Mouse (Mus musculus) liver, postnatal 0 days (tissue): ENCODE measurements at regions not wholly inside any gene's neighbourhood (a gene's known extent, or its start where the extent isn't known, plus 50 kb on each side); places are given as distances from the start of the nearest gene placed in this dataset.
A peak's percentile ranks its signal among the peaks of the same experiment; 100 is the strongest.

Experiments used
- ATAC-seq: fragments of 200-750 bp; cut with Nextera tagmentation; 2 replicates; pipeline ENCODE4 v1.8.0; 2017; ENCODE audit warnings: mild to moderate bottlenecking, moderate library complexity
- DNase-seq: peaks from one replicate; pipeline ENCODE4 v3.0.0-alpha.2; 2016
- H3K27ac ChIP-seq: fragments of 300-500 bp; sonication (generic); 2 replicates; pipeline ENCODE4 v1.5.1; 2014; ENCODE audit warnings: antibody characterized with exemption, moderate library complexity, mild to moderate bottlenecking, low read depth
- H3K27me3 ChIP-seq: fragments of 300-500 bp; sonication (generic); 2 replicates; pipeline ENCODE4 v1.6.1; 2014; ENCODE audit warnings: low read length, control low read depth, mixed read lengths; ENCODE audit not compliant: insufficient read depth
- H3K36me3 ChIP-seq: fragments of 300-500 bp; sonication (generic); replicated peaks from 2 replicates; pipeline ENCODE4 v1.6.1; 2014; ENCODE audit warnings: mild to moderate bottlenecking, control low read depth, low read length, moderate library complexity, mixed read lengths; ENCODE audit not compliant: insufficient read depth
- H3K4me1 ChIP-seq: fragments of 300-500 bp; sonication (generic); 2 replicates; pipeline ENCODE4 v1.6.1; 2014; ENCODE audit warnings: antibody characterized with exemption, mild to moderate bottlenecking, control low read depth; ENCODE audit not compliant: insufficient read depth
- H3K4me2 ChIP-seq: fragments of 300-500 bp; sonication (generic); 2 replicates; pipeline ENCODE4 v1.6.1; 2014; ENCODE audit warnings: low read depth, mild to moderate bottlenecking, low read length, moderate library complexity, mixed read lengths
- H3K4me3 ChIP-seq: fragments of 300-500 bp; sonication (generic); 2 replicates; pipeline ENCODE4 v1.5.1; 2014; ENCODE audit warnings: low read depth, low read length
- H3K9ac ChIP-seq: fragments of 300-500 bp; sonication (generic); replicated peaks from 2 replicates; pipeline ENCODE4 v1.6.1; 2014; ENCODE audit warnings: mild to moderate bottlenecking, moderate library complexity
- H3K9me3 ChIP-seq: fragments of 300-500 bp; sonication (generic); 2 replicates; pipeline ENCODE4 v1.6.1; 2016; ENCODE audit warnings: mild to moderate bottlenecking, control low read depth, low read length, mixed read lengths
- CTCF ChIP-seq: sonication (generic); IDR thresholded peaks from 2 replicates; pipeline ENCODE4 v1.5.1; 2016; ENCODE audit warnings: antibody characterized with exemption, low read depth
- EP300 ChIP-seq: IDR thresholded peaks from 2 replicates; pipeline ENCODE4 v1.6.1; 2016; ENCODE audit warnings: antibody characterized with exemption, low read depth, mild to moderate bottlenecking
- WGBS: fragments of 180-500 bp; shearing (Covaris S2); extraction: QIAGEN DNeasy Blood & Tissue Kit; methylation state at CpG from one replicate; pipeline ENCODE4 v1.1.7; 2014; ENCODE audit not compliant: insufficient replicate concordance; 5-methylcytosine and 5-hydroxymethylcytosine counted together

GRCm38 (mm10) chr13:112063409-112064111, 224.7 kb upstream of the Ankrd55 start:
- Histone ChIP-seq H3K4me3 (no peak overlapping the region), H3K36me3 (no peaks in the 10 kb centered on the region), H3K9ac (no peak overlapping the region), H3K27ac (no peak overlapping the region), H3K4me2 (no peak overlapping the region), H3K9me3 (no peaks in the 10 kb centered on the region), H3K27me3 (0 out of 2 replicates have a peak, but pooled peaks cover 4% of the 10 kb centered on the region), H3K4me1 (peaks cover 23% of the 10 kb centered on the region)
- TF ChIP-seq EP300 (no peak), CTCF (no peak)
- ATAC-seq = no peak
- WGBS = 33% methylated on average over 11 of the region's 11 CpGs
- no peak for DNase-seq

GRCm38 (mm10) chr13:112064681-112065080, 223.6 kb upstream of the Ankrd55 start:
- DNase-seq = no peak
- Histone ChIP-seq H3K9ac (no peak overlapping the region), H3K27me3 (0 out of 2 replicates have a peak, but pooled peaks cover 4% of the 10 kb centered on the region), H3K27ac (no peak overlapping the region), H3K4me1 (peaks cover 16% of the 10 kb centered on the region), H3K4me3 (no peak overlapping the region), H3K36me3 (no peaks in the 10 kb centered on the region), H3K9me3 (no peaks in the 10 kb centered on the region), H3K4me2 (no peak overlapping the region)
- TF ChIP-seq CTCF (no peak), EP300 (no peak)
- ATAC-seq = no peak
- WGBS = 70% methylated on average over 10 of the region's 10 CpGs

- no peak overlapping the region for H3K9ac ChIP-seq
- H3K27ac ChIP-seq = no peak overlapping the region
- 0 out of 2 replicates have a peak, but pooled peaks cover 4% of the 10 kb centered on the region for H3K27me3 ChIP-seq
- peaks cover 24% of the 10 kb centered on the region for H3K4me1 ChIP-seq
- 83% methylated on average over 20 of the region's 20 CpGs for WGBS
- no peak overlapping the region for H3K4me3 ChIP-seq
- H3K4me2 ChIP-seq = no peak overlapping the region
- TF ChIP-seq CTCF (no peak), EP300 (no peak)
- no peak for DNase-seq
- no peak for ATAC-seq
- no peaks in the 10 kb centered on the region for H3K9me3 ChIP-seq
- no peaks in the 10 kb centered on the region for H3K36me3 ChIP-seq
These were observed 221.0 kb upstream of the Ankrd55 start for GRCm38 (mm10) chr13:112067066-112067847.

- Histone ChIP-seq H3K9me3 (no peaks in the 10 kb centered on the region), H3K9ac (no peak overlapping the region), H3K27ac (no peak overlapping the region), H3K27me3 (0 out of 2 replicates have a peak, but pooled peaks cover 2% of the 10 kb centered on the region), H3K4me2 (no peak overlapping the region), H3K36me3 (no peaks in the 10 kb centered on the region), H3K4me3 (no peak overlapping the region), H3K4me1 (peaks cover 34% of the 10 kb centered on the region)
- DNase-seq = no peak
- ATAC-seq = no peak
- TF ChIP-seq CTCF = no peak
- no peak for TF ChIP-seq EP300
- WGBS = 66% methylated on average over 4 of the region's 4 CpGs
These were observed 217.5 kb upstream of the Ankrd55 start for GRCm38 (mm10) chr13:112070757-112071156.

- no peak overlapping the region; the same call in 1 of the 2 replicates for H3K4me2 ChIP-seq
- H3K4me1 ChIP-seq = peaks cover 35% of the 10 kb centered on the region
- no peak overlapping the region for H3K9ac ChIP-seq
- H3K4me3 ChIP-seq = no peak overlapping the region
- H3K9me3 ChIP-seq = no peaks in the 10 kb centered on the region
- H3K36me3 ChIP-seq = no peaks in the 10 kb centered on the region
- DNase-seq (no peak), ATAC-seq (no peak)
- no peaks in the 10 kb centered on the region for H3K27me3 ChIP-seq
- H3K27ac ChIP-seq = no peak overlapping the region; the same call in 1 of the 2 replicates
- 75% methylated on average over 10 of the region's 10 CpGs for WGBS
- TF ChIP-seq EP300 (no peak), CTCF (no peak)
These were observed 216.9 kb upstream of the Ankrd55 start for GRCm38 (mm10) chr13:112071209-112071955.

- no peak overlapping the region for H3K4me2 ChIP-seq
- TF ChIP-seq EP300 = no peak
- no peak for TF ChIP-seq CTCF
- H3K27ac ChIP-seq = peak overlapping the region; percentile 4; the same call in 1 of the 2 replicates
- WGBS = 76% methylated on average over 3 of the region's 3 CpGs
- no peaks in the 10 kb centered on the region for H3K9me3 ChIP-seq
- ATAC-seq (no peak), DNase-seq (no peak)
- H3K36me3 ChIP-seq = no peaks in the 10 kb centered on the region
- no peak overlapping the region for H3K4me3 ChIP-seq
- H3K27me3 ChIP-seq = no peaks in the 10 kb centered on the region
- H3K4me1 ChIP-seq = peaks cover 37% of the 10 kb centered on the region
- H3K9ac ChIP-seq = no peak overlapping the region
These were observed 216.3 kb upstream of the Ankrd55 start for GRCm38 (mm10) chr13:112071956-112072314.
